Mouse (Mus musculus) CH12.LX (cell line): ENCODE measurements around the gene Islr. TPM values are rescaled to one million over a fixed set of nuclear protein-coding genes. Genes with fewer than 3 reads are reported as not detected.

Experiments
- DNase-seq: peaks from one replicate; pipeline ENCODE4 v3.0.0-alpha.2; 2013; ENCODE audit errors: extremely low read depth
- H3K27ac ChIP-seq: 2 replicates; pipeline ENCODE4 v1.5.1; 2012; ENCODE audit warnings: low read depth, mild to moderate bottlenecking, control low read depth, moderate library complexity; ENCODE audit not compliant: insufficient read depth
- H3K27me3 ChIP-seq: replicated peaks from 2 replicates; pipeline ENCODE3; 2012; ENCODE audit warnings: inconsistent platforms
- H3K36me3 ChIP-seq, 2 experiments: replicated peaks in 1 of 2; 2 replicates each; pipeline versions ENCODE3 to v1.6.1; 2012; ENCODE audit warnings: inconsistent platforms in 1 of 2, low read length in 1 of 2, mild to moderate bottlenecking in 1 of 2, mixed read lengths in 1 of 2, moderate library complexity in 1 of 2; ENCODE audit not compliant: control insufficient read depth in 1 of 2, insufficient read depth in 1 of 2
- H3K4me1 ChIP-seq, 2 experiments: 2 replicates each; pipeline ENCODE4 v1.6.1; 2012; ENCODE audit warnings: inconsistent platforms in 1 of 2, moderate library complexity in 1 of 2; ENCODE audit not compliant: insufficient read depth in 2 of 2, control insufficient read depth in 1 of 2
- H3K4me2 ChIP-seq: 2 replicates; pipeline ENCODE4 v1.6.1; 2012; ENCODE audit warnings: low read depth, mild to moderate bottlenecking, control low read depth; ENCODE audit not compliant: poor library complexity, insufficient read depth, severe bottlenecking
- H3K4me3 ChIP-seq, 3 experiments: fragments of 150-350 bp in 1 of 3; sonication (generic) in 1 of 3; replicated peaks in 1 of 3; 2 replicates each; pipeline versions ENCODE3 to v1.5.1; 2011 to 2012; ENCODE audit warnings: low read depth in 2 of 3, low read length in 2 of 3, mild to moderate bottlenecking in 2 of 3, moderate library complexity in 2 of 3, control low read depth in 1 of 3, improper control_type of control experiment in 1 of 3, inconsistent platforms in 1 of 3, mixed read lengths in 1 of 3; ENCODE audit not compliant: poor library complexity in 1 of 3
- H3K79me2 ChIP-seq: replicated peaks from 2 replicates; pipeline ENCODE4 v1.6.1; 2012; ENCODE audit warnings: mild to moderate bottlenecking, moderate library complexity; ENCODE audit not compliant: control insufficient read depth, poor library complexity, insufficient read depth, severe bottlenecking; ENCODE audit errors: extremely low read depth
- H3K9ac ChIP-seq: 2 replicates; pipeline ENCODE4 v1.6.1; 2012; ENCODE audit warnings: low read depth, mild to moderate bottlenecking, control low read depth, moderate library complexity; ENCODE audit not compliant: insufficient read depth
- H3K9me3 ChIP-seq: replicated peaks from 2 replicates; pipeline ENCODE3; 2012; ENCODE audit warnings: low read length, inconsistent platforms, mixed read lengths
- CHD2 ChIP-seq: IDR thresholded peaks from 2 replicates; pipeline ENCODE4 v1.6.1; 2011; ENCODE audit warnings: low read length, improper control_type of control experiment
- CTCF ChIP-seq, 2 experiments: IDR thresholded peaks in 1 of 2; conservative IDR thresholded peaks in 1 of 2; 2 replicates each; pipeline ENCODE4 v1.5.1; 2011 to 2012; ENCODE audit warnings: low read depth in 2 of 2, low read length in 2 of 2, improper control_type of control experiment in 1 of 2, inconsistent platforms in 1 of 2, mild to moderate bottlenecking in 1 of 2, moderate library complexity in 1 of 2
- E2F4 ChIP-seq: IDR thresholded peaks from 2 replicates; pipeline ENCODE4 v1.6.1; 2011; ENCODE audit warnings: low read depth, low read length, improper control_type of control experiment; ENCODE audit not compliant: insufficient replicate concordance
- EP300 ChIP-seq: IDR thresholded peaks from 2 replicates; pipeline ENCODE4 v1.6.1; 2011; ENCODE audit warnings: low read length, improper control_type of control experiment
- ETS1 ChIP-seq: conservative IDR thresholded peaks from 2 replicates; pipeline ENCODE4 v1.6.1; 2012; ENCODE audit warnings: low read depth, mild to moderate bottlenecking, inconsistent platforms, low read length, improper control_type of control experiment, moderate library complexity
- GABPA ChIP-seq: IDR thresholded peaks from 2 replicates; pipeline ENCODE4 v1.6.1; 2012; ENCODE audit warnings: low read depth, low read length, improper control_type of control experiment, inconsistent platforms; ENCODE audit not compliant: insufficient replicate concordance
- IRF4 ChIP-seq: IDR thresholded peaks from 2 replicates; pipeline ENCODE4 v1.6.1; 2014; ENCODE audit warnings: low read depth, mild to moderate bottlenecking, inconsistent platforms, low read length, improper control_type of control experiment
- JUND ChIP-seq: conservative IDR thresholded peaks from 2 replicates; pipeline ENCODE4 v1.6.1; 2011; ENCODE audit warnings: low read depth, low read length, improper control_type of control experiment
- KAT2A ChIP-seq: IDR thresholded peaks from 2 replicates; pipeline ENCODE4 v1.6.1; 2012; ENCODE audit warnings: low read length, improper control_type of control experiment, inconsistent platforms; ENCODE audit not compliant: insufficient replicate concordance
- MAX ChIP-seq: IDR thresholded peaks from 2 replicates; pipeline ENCODE4 v1.6.1; 2011; ENCODE audit warnings: low read length, improper control_type of control experiment
- MAZ ChIP-seq: IDR thresholded peaks from 2 replicates; pipeline ENCODE4 v1.6.1; 2012; ENCODE audit warnings: low read depth, mild to moderate bottlenecking, inconsistent platforms, low read length, improper control_type of control experiment, moderate library complexity
- MXI1 ChIP-seq: IDR thresholded peaks from 2 replicates; pipeline ENCODE4 v1.6.1; 2011; ENCODE audit warnings: mild to moderate bottlenecking, low read depth, low read length, improper control_type of control experiment
- NELFE ChIP-seq: IDR thresholded peaks from 2 replicates; pipeline ENCODE4 v1.6.1; 2011; ENCODE audit warnings: low read depth, low read length, improper control_type of control experiment
- PAX5 ChIP-seq: IDR thresholded peaks from 2 replicates; pipeline ENCODE4 v1.6.1; 2012; ENCODE audit warnings: low read length, inconsistent platforms, mixed read lengths
- POLR2A ChIP-seq: IDR thresholded peaks from 2 replicates; pipeline ENCODE4 v1.6.1; 2011; ENCODE audit warnings: low read depth, mild to moderate bottlenecking, improper control_type of control experiment, low read length
- SIN3A ChIP-seq: IDR thresholded peaks from 2 replicates; pipeline ENCODE4 v1.6.1; 2012; ENCODE audit warnings: low read length, improper control_type of control experiment, inconsistent platforms
- SMC3 ChIP-seq: IDR thresholded peaks from 2 replicates; pipeline ENCODE4 v1.6.1; 2011; ENCODE audit warnings: low read depth, low read length, improper control_type of control experiment
- TBP ChIP-seq: conservative IDR thresholded peaks from 2 replicates; pipeline ENCODE4 v1.6.1; 2011; ENCODE audit warnings: low read depth, low read length, improper control_type of control experiment
- UBTF ChIP-seq: IDR thresholded peaks from 2 replicates; pipeline ENCODE4 v1.6.1; 2012; ENCODE audit warnings: low read depth, mild to moderate bottlenecking, inconsistent platforms, low read length, improper control_type of control experiment, moderate library complexity
- USF1 ChIP-seq: IDR thresholded peaks from 2 replicates; pipeline ENCODE4 v1.6.1; 2014; ENCODE audit warnings: low read depth, mild to moderate bottlenecking, inconsistent platforms, low read length, improper control_type of control experiment
- USF2 ChIP-seq: conservative IDR thresholded peaks from 2 replicates; pipeline ENCODE4 v1.6.1; 2011; ENCODE audit warnings: low read depth, low read length, improper control_type of control experiment
- ZC3H11A ChIP-seq: IDR thresholded peaks from 2 replicates; pipeline ENCODE4 v1.6.1; 2012; ENCODE audit warnings: low read depth, mild to moderate bottlenecking, inconsistent platforms, low read length, improper control_type of control experiment
- ZKSCAN1 ChIP-seq: IDR thresholded peaks from 2 replicates; pipeline ENCODE4 v1.6.1; 2012; ENCODE audit warnings: low read depth, inconsistent platforms, low read length, improper control_type of control experiment, borderline replicate concordance
- ZMIZ1 ChIP-seq: IDR thresholded peaks from 2 replicates; pipeline ENCODE4 v1.6.1; 2012; ENCODE audit warnings: low read depth, mild to moderate bottlenecking, inconsistent platforms, low read length, improper control_type of control experiment
- dilution Hi-C: fragments of 300-500 bp; cut with MboI; formaldehyde crosslinking; loops from 2 replicates; pipeline ENCODE4 v1.14.3; 2020; ENCODE audit warnings: low sequenced_read_pairs; ENCODE audit not compliant: extremely low pct_unique_long_range_greater_than_20kb, extremely low pct_ligation_motif_present
- in situ Hi-C: fragments of 300-500 bp; cut with MboI; formaldehyde crosslinking; loops from 3 replicates; pipeline ENCODE4 v1.14.3; 2019; ENCODE audit warnings: low sequenced_read_pairs, low pct_ligation_motif_present, low pct_unique_long_range_greater_than_20kb, mixed read lengths
- polyA plus RNA-seq: library from polyadenylated mRNA; unstranded; fragments of >175 nt; gene quantifications from 2 replicates; pipeline ENCODE4 v1.2.1, GENCODE M21; 2012; ENCODE audit warnings: low read depth; ENCODE audit not compliant: insufficient read length
- total RNA-seq, 2 experiments: library from RNA; depleted of rRNA; stranded (reverse); fragments of 300-350 nt in 1 of 2; fragments of >200 nt in 1 of 2; gene quantifications; 2 replicates each; pipeline ENCODE4 v1.2.3; 2012 to 2014

Islr gene
- total and polyA plus RNA-seq, 3 experiments, result not detected

GRCm38 (mm10) chr9:58209462-58210303 lies 5.6 kb upstream of the Islr start:
- no peak for TF ChIP-seq MXI1
- TF ChIP-seq GABPA, result no peak
- TF ChIP-seq USF1, result no peak
- no peak for TF ChIP-seq TBP
- no peak for TF ChIP-seq JUND
- no peak for TF ChIP-seq ZC3H11A
- no peak for TF ChIP-seq MAZ
- TF ChIP-seq USF2, result no peak
- no peak for TF ChIP-seq CTCF (conservative IDR thresholded peaks at IDR 0.05 in 1 of 2, IDR thresholded peaks at IDR 0.05 in 1 of 2; ENCODE audit: low read depth in 2 of 2, low read length in 2 of 2)
- TF ChIP-seq EP300, result no peak
- no peak for TF ChIP-seq POLR2A
- TF ChIP-seq E2F4, result no peak
- TF ChIP-seq MAX, result no peak
- no peak for TF ChIP-seq ZMIZ1
- TF ChIP-seq PAX5, result no peak
- TF ChIP-seq SMC3, result no peak
- H3K4me1 ChIP-seq, result peaks cover 0 to 12% of the 10 kb centered on the region in 2 experiments; a peak in 2 of 4 replicates

GRCm38 (mm10) chr9:58206013-58206412 lies 1.9 kb upstream of the Islr start:
- H3K4me1 ChIP-seq, result peaks cover 0 to 15% of the 10 kb centered on the region in 2 experiments; a peak in 2 of 4 replicates
- H3K27ac ChIP-seq, result no peak overlapping the region
- TF ChIP-seq USF1 (no peak), USF2 (no peak), TBP (no peak), ZMIZ1 (no peak), SMC3 (no peak), MAZ (no peak), UBTF (no peak), EP300 (no peak), ZKSCAN1 (no peak), IRF4 (no peak), SIN3A (no peak), KAT2A (no peak), NELFE (no peak), CHD2 (no peak), ETS1 (no peak)
- H3K9me3 ChIP-seq, result no peaks in the 10 kb centered on the region
- peaks cover 22% of the 10 kb centered on the region for H3K27me3 ChIP-seq
- H3K36me3 ChIP-seq, result no peaks in the 10 kb centered on the region
- dilution Hi-C loops, result no loop called here
- no peak overlapping the region for H3K4me3 ChIP-seq
- DNase-seq, result no peak
- no peak overlapping the region for H3K4me2 ChIP-seq
- H3K9ac ChIP-seq, result no peak overlapping the region
- in situ Hi-C loops, result loop anchor here (5.0 kb wide), 1 partner anchor 174 kb away; no protein-coding TSS in a partner anchor
- H3K79me2 ChIP-seq, result no peaks in the 10 kb centered on the region

More at GRCm38 (mm10) chr9:58209462-58210303, 5.6 kb upstream of the Islr start:
- in situ Hi-C loops (loop anchor here (5.0 kb wide), 1 partner anchor 177 kb away; no protein-coding TSS in a partner anchor), dilution Hi-C loops (no loop called here)
- no peak for DNase-seq
- H3K9me3 ChIP-seq, result no peaks in the 10 kb centered on the region
- no peak overlapping the region for H3K4me3 ChIP-seq
- no peak overlapping the region for H3K9ac ChIP-seq
- no peak overlapping the region for H3K27ac ChIP-seq
- H3K4me2 ChIP-seq, result no peak overlapping the region
- H3K36me3 ChIP-seq, result no peaks in the 10 kb centered on the region
- peaks cover 4% of the 10 kb centered on the region for H3K27me3 ChIP-seq
- H3K79me2 ChIP-seq, result no peaks in the 10 kb centered on the region
